Mouse (Mus musculus) thymus, adult 2 months (tissue): ENCODE results near the gene Samm50.

Experiments
- CTCF ChIP-seq: fragments of 200-500 bp; IDR thresholded peaks from 2 replicates; pipeline ENCODE4 v1.5.1; 2012; ENCODE audit warnings: mild to moderate bottlenecking, control low read depth, low read length, moderate library complexity, borderline replicate concordance; ENCODE audit not compliant: control insufficient read depth, poor library complexity, insufficient read depth; ENCODE audit errors: extremely low read depth
- POLR2A ChIP-seq: fragments of 200-500 bp; IDR thresholded peaks from 2 replicates; pipeline ENCODE4 v1.6.1; 2012; ENCODE audit warnings: mild to moderate bottlenecking, low read length, control low read depth, moderate library complexity; ENCODE audit not compliant: control insufficient read depth, poor library complexity, insufficient read depth; ENCODE audit errors: extremely low read depth

DNA sequence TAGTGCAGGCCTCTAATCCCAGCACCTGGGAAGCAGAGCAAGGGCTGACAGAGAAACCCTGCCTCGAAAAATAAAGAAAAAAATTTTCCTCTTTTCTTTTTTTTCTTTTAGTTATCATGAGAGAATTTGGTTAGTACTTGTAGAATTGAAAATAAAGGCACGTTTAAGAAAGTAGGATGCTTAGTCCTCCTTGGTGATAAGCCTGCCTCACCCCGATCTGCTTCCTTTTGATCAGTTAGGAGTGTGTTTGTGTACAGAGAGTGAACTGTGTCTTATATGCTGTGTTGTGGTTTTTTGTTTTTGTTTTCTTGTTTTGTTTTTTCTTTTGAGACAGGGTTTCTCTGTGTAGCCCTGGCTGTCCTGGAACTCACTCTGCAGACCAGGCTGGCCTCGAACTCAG, 15.3 kb downstream of the Samm50 start:
- TF ChIP-seq CTCF (no peak), POLR2A (no peak)
